Mouse (Mus musculus) Patski (cell line): ENCODE measurements around the gene Hist1h1t. TPM values are rescaled to one million over a fixed set of nuclear protein-coding genes. Genes with fewer than 3 reads are reported as not detected.

ENCODE experiments used
- ATAC-seq: fragments of 100-300 bp; one replicate; pipeline ENCODE4 v1.8.0; 2021
- CTCF ChIA-PET: fragments of 350-600 bp; sonication (Branson Sonifier 250); formaldehyde crosslinking; loops from one replicate; lab custom pipeline; 2022; ENCODE audit warnings: inconsistent platforms; lab: Charles Lee
- POLR2A ChIA-PET: fragments of 350-600 bp; sonication (Branson Sonifier 250); formaldehyde crosslinking; loops from one replicate; lab custom pipeline; 2022; ENCODE audit warnings: antibody characterized with exemption, inconsistent platforms; lab: Charles Lee
- DNase-seq: peaks from one replicate; pipeline ENCODE4 v3.0.0-alpha.2; 2011; ENCODE audit warnings: low read depth, low spot score
- H3K27me3 ChIP-seq: fragments of 371-371 bp; one replicate; pipeline ENCODE4 v1.5.1; 2021
- CTCF ChIP-seq: fragments of 100-300 bp; IDR thresholded peaks from one replicate; pipeline ENCODE4 v1.5.1; 2021
- in situ Hi-C: fragments of 300-500 bp; cut with MboI; formaldehyde crosslinking; loops from 3 replicates; pipeline ENCODE4 v1.11.1; 2018; ENCODE audit warnings: low pct_unique_long_range_greater_than_20kb, mixed read lengths
- polyA plus RNA-seq: library from polyadenylated mRNA; unstranded; gene quantifications from one replicate; pipeline ENCODE4 v1.2.3, GENCODE M21; 2021

Hist1h1t gene
- polyA plus RNA-seq, 1 experiment from 2014 or later, result 4.6 TPM

- CTCF ChIA-PET, result interaction anchor here (1.0 to 2.3 kb wide), 3 partner anchors 12 to 55 kb away, joined by 3 to 10 read pairs (median 6); no protein-coding TSS in a partner anchor
- in situ Hi-C loops, result loop anchor here (10.0 kb wide), 1 partner anchor 50 kb away; no protein-coding TSS in a partner anchor
- ATAC-seq, result no peak
These were observed 10.3 kb upstream of the Hist1h1t start for GRCm38 (mm10) chr13:23685121-23685861.

GRCm38 (mm10) chr13:23685966-23686365 lies 9.6 kb upstream of the Hist1h1t start:
- DNase-seq (no peak), ATAC-seq (no peak)
- in situ Hi-C loops, result loop anchor here (10.0 kb wide), 1 partner anchor 51 kb away; no protein-coding TSS in a partner anchor
- POLR2A ChIA-PET, result interaction anchor here (1.1 to 2.3 kb wide), 3 partner anchors 8 to 63 kb away, joined by 3 to 14 read pairs (median 5); partner anchors contain the start of genes Hist1h1e and Hist1h4c
- CTCF ChIA-PET, result interaction anchor here (1.0 to 2.3 kb wide), 3 partner anchors 12 to 55 kb away, joined by 3 to 6 read pairs (median 5); partner anchors contain the start of gene Hist1h4c
- no peaks in the 10 kb centered on the region for H3K27me3 ChIP-seq
- TF ChIP-seq CTCF, result no peak

More at GRCm38 (mm10) chr13:23685121-23685861, 10.3 kb upstream of the Hist1h1t start:
- no peaks in the 10 kb centered on the region for H3K27me3 ChIP-seq
- no peak for TF ChIP-seq CTCF
- POLR2A ChIA-PET, result interaction anchor here (0.6 to 2.4 kb wide), 6 partner anchors 9 to 136 kb away, joined by 3 to 14 read pairs (median 6); partner anchors contain the start of genes Hist1h1e and Hist1h4c
- no peak for DNase-seq

GRCm38 (mm10) chr13:23687181-23687580 lies 8.4 kb upstream of the Hist1h1t start:
- H3K27me3 ChIP-seq, result no peaks in the 10 kb centered on the region
- in situ Hi-C loops, result loop anchor here (10.0 kb wide), 1 partner anchor 52 kb away; no protein-coding TSS in a partner anchor
- no peak for DNase-seq
- ATAC-seq, result no peak
- ChIA-PET POLR2A (no interaction called here), CTCF (interaction anchor here (2.7 kb wide), 1 partner anchor 10 kb away, joined by 11 read pairs; no protein-coding TSS in a partner anchor)
- TF ChIP-seq CTCF, result no peak

GRCm38 (mm10) chr13:23687907-23688306 lies 7.7 kb upstream of the Hist1h1t start:
- in situ Hi-C loops, result loop anchor here (10.0 kb wide), 1 partner anchor 53 kb away; no protein-coding TSS in a partner anchor
- no peak for DNase-seq
- ATAC-seq, result no peak
- TF ChIP-seq CTCF, result no peak
- ChIA-PET POLR2A (no interaction called here), CTCF (interaction anchor here (2.7 kb wide), 1 partner anchor 9 kb away, joined by 11 read pairs; no protein-coding TSS in a partner anchor)
- no peaks in the 10 kb centered on the region for H3K27me3 ChIP-seq

DNA sequence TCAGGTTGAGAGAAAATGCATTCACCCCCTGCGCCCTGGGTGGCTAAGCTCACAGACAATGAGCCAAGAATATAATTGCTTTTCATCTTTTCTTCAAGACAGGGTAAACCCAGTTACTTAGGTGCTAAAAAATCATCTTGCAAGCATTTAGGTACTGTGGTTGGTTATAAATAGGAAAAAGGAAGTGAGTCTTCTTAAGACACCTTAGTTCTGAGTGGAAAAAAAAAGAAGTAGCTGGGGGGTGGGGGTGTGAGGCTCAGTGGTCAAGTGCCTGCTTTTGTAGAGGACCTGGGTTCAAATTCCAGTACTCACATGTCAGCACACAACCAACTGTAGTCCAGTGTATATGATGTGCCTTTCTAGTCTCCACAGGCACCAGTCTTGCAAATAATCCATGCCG lies 6.7 kb upstream of the Hist1h1t start:
- H3K27me3 ChIP-seq, result no peaks in the 10 kb centered on the region
- DNase-seq (no peak), ATAC-seq (no peak)
- in situ Hi-C loops, result loop anchor here (10.0 kb wide), 1 partner anchor 54 kb away; no protein-coding TSS in a partner anchor
- TF ChIP-seq CTCF, result no peak
- ChIA-PET CTCF (interaction anchor here (0.8 to 2.7 kb wide), 2 partner anchors 8 to 56 kb away, joined by 3 to 11 read pairs; no protein-coding TSS in a partner anchor), POLR2A (interaction anchor here (1.0 kb wide), 1 partner anchor 8 kb away, joined by 4 read pairs; no protein-coding TSS in a partner anchor)

DNA sequence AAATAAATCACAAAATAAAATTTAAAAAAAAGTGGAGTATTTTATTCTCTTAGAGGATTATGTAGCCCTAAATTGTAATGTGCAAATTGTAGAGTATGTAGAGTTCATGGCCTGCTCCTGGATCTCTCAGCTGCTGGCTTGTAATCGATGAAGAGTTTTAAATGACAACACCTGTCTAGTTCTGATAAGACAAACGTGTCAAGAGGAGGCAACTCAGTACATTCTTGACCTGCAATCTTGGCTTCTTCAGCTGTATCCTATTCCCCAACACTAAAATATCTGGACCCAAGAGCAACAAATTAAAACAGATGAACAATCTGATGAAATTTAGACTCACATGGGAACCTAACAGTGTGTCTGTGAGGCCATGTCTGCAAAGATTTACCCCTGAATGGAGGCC lies 6.2 kb upstream of the Hist1h1t start:
- ATAC-seq (no peak), DNase-seq (no peak)
- H3K27me3 ChIP-seq, result no peaks in the 10 kb centered on the region
- in situ Hi-C loops, result loop anchor here (10.0 kb wide), 1 partner anchor 55 kb away; no protein-coding TSS in a partner anchor
- ChIA-PET CTCF (interaction anchor here (2.7 kb wide), 1 partner anchor 8 kb away, joined by 11 read pairs; no protein-coding TSS in a partner anchor), POLR2A (interaction anchor here (0.6 kb wide), 2 partner anchors 8 to 41 kb away, joined by 3 read pairs; partner anchors contain the start of gene Hist1h4c)
- TF ChIP-seq CTCF, result no peak

- ChIA-PET CTCF (interaction anchor here (1.7 kb wide), 1 partner anchor 61 kb away, joined by 4 read pairs; no protein-coding TSS in a partner anchor), POLR2A (interaction anchor here (1.1 kb wide), 1 partner anchor 9 kb away, joined by 3 read pairs; no protein-coding TSS in a partner anchor)
- H3K27me3 ChIP-seq, result no peaks in the 10 kb centered on the region
- in situ Hi-C loops, result loop anchor here (10.0 kb wide), 2 partner anchors 129 to 1659 kb away; partner anchors contain the start of genes Hist1h2ah, Hist1h2bk and Hist1h3e
- ATAC-seq (no peak), DNase-seq (no peak)
- no peak for TF ChIP-seq CTCF
These were observed 1.7 kb upstream of the Hist1h1t start for GRCm38 (mm10) chr13:23693856-23694440.

DNA sequence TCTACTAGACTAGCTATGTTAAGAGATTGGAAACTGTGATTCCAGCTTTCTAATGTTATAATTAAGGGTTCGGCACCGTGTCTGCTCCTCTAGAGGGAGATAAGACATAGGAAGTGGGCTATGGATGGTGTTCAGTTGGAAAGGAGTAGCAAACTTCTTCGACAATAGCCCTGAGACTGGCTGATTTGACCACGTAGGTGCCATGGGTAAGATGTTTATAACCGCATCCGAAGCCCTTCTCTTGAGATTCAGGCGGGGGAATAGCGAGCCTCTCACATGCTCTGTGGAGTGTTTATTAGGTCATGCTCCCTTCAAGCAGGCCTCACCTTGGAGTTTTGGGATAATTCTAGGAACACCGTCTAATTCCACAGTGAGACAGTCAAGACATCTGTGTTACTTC lies 658 bp upstream of the Hist1h1t start:
- POLR2A ChIA-PET, result interaction anchor here (1.1 kb wide), 1 partner anchor 10 kb away, joined by 3 read pairs; no protein-coding TSS in a partner anchor
- CTCF ChIA-PET, result interaction anchor here (1.7 kb wide), 1 partner anchor 62 kb away, joined by 4 read pairs; no protein-coding TSS in a partner anchor
- no peak for DNase-seq
- no peaks in the 10 kb centered on the region for H3K27me3 ChIP-seq
- in situ Hi-C loops, result loop anchor here (10.0 kb wide), 2 partner anchors 130 to 1660 kb away; partner anchors contain the start of genes Hist1h2ah, Hist1h2bk and Hist1h3e
- TF ChIP-seq CTCF, result no peak
- ATAC-seq, result no peak

- ChIA-PET POLR2A (interaction anchor here (0.7 kb wide), 1 partner anchor 256 kb away, joined by 3 read pairs; no protein-coding TSS in a partner anchor), CTCF (interaction anchor here (1.7 to 3.6 kb wide), 3 partner anchors 11 to 66 kb away, joined by 4 to 13 read pairs (median 10); partner anchors contain the start of gene Hist1h2bc)
- in situ Hi-C loops, result loop anchor here (10.0 kb wide), 2 partner anchors 131 to 1661 kb away; partner anchors contain the start of genes Hist1h2ah, Hist1h2bk and Hist1h3e
- H3K27me3 ChIP-seq, result no peaks in the 10 kb centered on the region
- no peak for DNase-seq
- ATAC-seq, result no peak
- no peak for TF ChIP-seq CTCF
These were observed 454 bp downstream of the Hist1h1t start for GRCm38 (mm10) chr13:23696061-23696474.
